Mouse (Mus musculus) ES-Bruce4 (cell line): ENCODE results near the gene Trex1.

Experiments used
- CTCF ChIP-seq: IDR thresholded peaks from one replicate; pipeline ENCODE4 v1.8.1; 2011; ENCODE audit warnings: low read depth, low read length
- EP300 ChIP-seq: IDR thresholded peaks from 2 replicates; pipeline ENCODE4 v1.6.1; 2011; ENCODE audit warnings: low read depth, low read length; ENCODE audit not compliant: insufficient read depth
- POLR2A ChIP-seq: IDR thresholded peaks from one replicate; pipeline ENCODE4 v1.8.1; 2011; ENCODE audit warnings: low read length; ENCODE audit not compliant: insufficient read depth

DNA sequence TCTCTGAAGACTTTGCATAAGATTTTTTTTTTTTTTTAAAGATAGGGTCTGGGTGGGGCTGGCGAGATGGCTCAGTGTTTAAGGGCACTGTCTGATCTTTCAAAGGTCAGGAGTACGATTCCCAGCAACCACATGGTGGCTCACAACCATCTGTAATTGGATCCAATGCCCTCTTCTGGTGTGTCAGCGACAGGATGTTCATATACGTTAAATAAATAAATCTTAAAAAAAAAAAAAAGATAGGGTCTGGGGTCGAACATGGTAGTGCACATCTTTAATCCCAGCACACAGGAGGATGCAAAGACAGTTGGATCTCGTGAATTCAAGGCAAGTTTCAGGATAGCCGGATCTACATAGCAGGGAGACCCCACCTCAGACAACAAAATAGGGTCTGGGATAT is 10.2 kb downstream of the Trex1 start:
- TF ChIP-seq POLR2A (no peak), CTCF (no peak), EP300 (no peak)
